Mouse (Mus musculus): ENCODE measurements around the gene Mars2. TPM values are rescaled to one million over a fixed set of nuclear protein-coding genes. Genes with fewer than 3 reads are reported as not detected.

Gene Mars2
- 1 to 10 TPM; 5.0 to 5.8 TPM for total RNA-seq (2021)
- long read RNA-seq, experiment 1, full-length matches to known transcripts, result 10 of 10 reads
- long read RNA-seq, experiment 1, partial matches to known transcripts, result 0 of 10 reads
- long read RNA-seq, experiment 1, other reads (novel, unspliced or antisense), result 0 of 10 reads
- long read RNA-seq, experiment 2, full-length matches to known transcripts, result 4 of 4 reads
- long read RNA-seq, experiment 2, partial matches to known transcripts, result 0 of 4 reads
- long read RNA-seq, experiment 2, other reads (novel, unspliced or antisense), result 0 of 4 reads

DNA sequence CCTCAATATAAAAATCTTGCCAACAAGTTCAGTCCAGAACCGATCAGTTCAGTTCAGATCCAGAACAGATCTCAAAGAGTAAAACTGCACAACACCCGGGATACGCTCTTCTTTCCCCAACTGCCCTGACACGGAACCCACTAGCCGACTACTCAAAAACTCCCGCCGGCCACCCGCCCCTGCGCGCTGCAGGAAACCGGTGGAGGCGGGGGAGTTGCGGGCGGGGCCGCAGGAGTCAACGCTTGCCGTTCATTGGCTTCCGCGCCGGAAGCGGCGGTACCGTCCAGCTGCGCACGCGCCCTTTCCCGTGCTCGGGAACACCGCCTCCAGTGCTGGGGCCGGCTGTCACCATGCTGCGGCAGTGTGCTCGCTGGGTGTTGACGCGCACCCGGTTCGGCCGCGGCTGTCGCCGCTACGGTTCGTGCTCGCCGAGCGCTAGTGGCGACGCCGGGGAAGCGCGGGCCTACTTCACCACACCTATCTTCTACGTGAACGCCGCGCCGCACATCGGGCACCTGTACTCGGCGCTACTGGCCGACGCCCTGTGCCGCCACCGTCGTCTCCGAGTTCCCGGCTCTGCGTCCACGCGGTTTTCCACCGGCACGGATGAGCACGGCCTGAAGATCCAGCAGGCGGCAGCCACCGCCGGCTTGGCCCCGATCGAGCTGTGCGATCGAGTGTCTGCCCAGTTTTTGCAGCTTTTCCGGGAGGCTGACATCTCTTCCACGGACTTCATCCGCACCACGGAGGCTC lies at the start of gene Mars2:
TSS of gene Mars2 (plus strand) at position 288 of the 753 bp plus-strand sequence.
- peak; percentile 98 for DNase-seq

DNA sequence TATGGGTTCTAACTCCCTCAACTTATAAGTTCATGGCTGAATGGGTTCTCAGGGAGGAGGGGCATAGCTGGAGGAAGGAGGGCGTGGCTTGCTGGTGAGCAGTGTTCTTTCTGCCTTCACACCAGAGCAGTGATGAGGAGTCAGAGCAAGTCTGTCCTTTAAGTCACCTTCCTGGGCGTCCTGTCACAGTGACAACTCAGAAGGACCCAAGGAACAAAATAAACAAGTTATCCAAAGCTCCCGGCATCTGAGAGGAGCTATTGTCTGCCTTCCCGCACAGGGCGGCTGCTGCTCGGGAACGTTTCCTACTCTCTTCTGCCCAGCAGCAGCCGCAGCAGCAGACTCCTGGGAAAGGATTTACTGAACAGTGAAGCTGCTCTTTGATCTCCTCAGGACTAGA lies 45.0 kb upstream of the Mars2 start:
- DNase-seq, result no peak

DNA sequence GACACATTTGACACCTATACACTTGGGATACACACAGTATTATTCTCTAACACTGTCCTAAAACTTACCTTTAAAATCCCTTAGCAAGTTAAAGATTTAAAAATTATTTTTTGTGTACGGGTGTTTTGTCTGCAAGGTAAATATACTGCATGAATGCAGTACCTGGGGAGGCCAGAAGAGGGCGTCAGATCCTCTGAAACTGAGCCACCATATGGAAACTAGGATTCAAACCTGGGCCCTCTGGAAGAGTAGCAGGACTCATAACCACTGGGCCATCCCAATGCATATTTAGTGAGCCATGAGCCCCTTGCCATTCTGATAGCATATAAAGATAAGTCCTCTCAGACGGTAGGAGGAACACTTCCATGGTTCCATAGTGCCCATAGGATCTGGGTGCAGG lies 44.2 kb upstream of the Mars2 start:
- DNase-seq, result peak; percentile 69

DNA sequence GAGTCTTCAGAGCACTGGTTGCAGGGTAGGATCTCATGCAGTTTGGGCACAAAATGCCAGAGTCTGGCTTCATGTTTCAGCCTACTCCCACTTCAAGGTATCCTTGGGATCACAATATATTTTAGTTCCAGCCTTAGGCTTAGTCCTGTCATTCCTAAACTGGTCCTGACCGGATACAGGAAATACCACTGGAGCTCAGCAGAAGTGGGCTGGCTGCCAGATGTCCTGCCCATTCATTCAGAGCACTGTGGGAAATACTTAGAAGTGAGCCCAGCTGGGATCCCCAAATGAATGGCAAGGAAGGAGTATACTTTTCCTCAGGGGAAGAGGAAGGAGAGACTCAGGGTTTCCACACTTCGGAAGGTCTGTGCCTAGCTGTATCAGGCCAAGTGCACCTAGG lies 43.7 kb upstream of the Mars2 start:
- peak; percentile 65 for DNase-seq

DNA sequence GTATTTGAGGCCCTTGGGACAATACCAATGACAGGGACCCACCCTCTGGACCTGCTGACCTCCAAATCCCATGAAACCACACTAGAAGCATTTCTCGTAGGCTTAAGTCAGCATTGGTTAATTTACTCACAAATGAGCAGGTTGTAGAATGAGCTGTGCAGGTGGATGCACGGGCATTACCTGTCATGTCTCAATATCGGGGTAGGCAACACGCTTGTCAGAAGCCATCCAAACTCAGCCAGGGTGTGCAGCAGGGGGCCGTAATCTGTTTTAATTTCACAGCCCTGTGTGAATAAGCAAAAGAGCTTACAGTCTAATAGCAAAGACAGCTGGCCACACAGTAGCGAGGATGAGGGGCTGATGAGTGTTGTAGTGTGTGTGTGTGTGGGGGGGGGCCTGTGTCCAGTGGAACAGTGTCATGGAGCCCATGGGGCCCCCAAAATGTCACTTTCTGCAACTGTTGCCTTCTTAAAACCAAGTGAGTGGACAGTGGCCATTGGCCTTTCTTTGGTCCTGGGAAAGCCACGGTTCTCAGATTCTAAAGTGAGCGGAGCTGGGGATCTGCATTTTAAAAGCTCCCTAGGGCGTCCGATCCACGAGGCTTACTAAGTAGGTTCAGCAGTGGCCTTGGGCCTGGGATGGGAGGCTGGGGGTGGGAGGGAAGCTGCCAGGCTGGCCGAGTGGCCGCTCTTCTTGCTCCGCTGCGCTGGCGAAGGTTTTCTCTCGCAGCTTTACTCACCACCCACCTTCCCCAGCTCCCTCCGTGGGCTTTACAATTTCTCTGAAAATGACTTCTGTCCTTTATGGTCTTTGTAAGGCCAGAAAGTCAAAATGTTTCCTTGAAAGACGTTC lies 42.7 kb upstream of the Mars2 start:
- peak; percentile 41 for DNase-seq

DNA sequence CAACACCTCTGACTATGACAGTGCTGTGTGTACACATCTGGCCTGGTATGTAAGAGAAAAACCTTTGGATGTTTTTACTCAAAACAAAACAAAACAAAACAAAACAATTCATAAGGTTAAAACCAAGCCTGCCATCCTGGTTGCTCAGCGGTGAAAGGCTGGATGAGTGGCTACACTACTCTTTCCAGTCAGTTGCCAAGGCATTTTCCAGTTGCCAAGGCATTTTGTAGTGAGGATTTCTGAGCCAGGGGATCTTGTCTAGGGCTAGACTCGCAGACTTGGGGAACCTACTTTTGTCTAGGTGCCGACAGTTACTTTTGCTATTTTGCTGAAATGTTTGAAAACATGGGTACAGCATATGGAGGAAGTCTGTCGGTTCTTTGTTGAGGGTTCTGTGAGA lies 42.0 kb upstream of the Mars2 start:
- no peak for DNase-seq

DNA sequence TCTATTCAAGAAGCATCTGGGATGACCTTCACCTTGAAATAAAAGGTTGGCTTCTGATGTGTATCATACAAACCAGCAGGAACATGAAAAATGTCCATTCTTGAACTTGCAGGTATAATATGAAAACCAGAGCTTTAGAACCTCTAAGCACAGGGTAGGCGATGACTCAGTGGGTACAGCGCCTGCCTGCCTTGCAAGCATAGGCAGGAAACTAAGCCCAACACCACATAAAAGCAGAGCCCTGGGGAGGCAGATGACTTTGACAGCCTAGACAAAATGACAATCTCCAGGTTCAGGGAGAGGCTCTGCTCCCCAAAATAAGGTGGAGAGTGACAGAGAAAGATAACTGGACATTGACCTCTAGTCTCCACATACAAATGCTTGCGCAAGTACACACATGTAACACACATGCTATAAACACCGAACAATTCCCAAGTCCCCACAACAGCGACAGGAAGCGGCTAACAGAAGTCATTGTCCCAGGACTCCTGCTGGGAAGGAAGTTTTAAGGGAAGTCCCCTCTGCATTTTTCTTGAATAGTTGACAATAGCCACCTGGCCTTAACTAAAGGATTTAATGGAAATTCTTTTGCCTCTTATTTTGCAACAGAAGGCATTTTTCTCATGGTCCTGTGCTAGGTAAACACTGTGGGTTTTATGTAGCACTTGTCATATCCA lies 40.5 kb upstream of the Mars2 start:
- no peak for DNase-seq

DNA sequence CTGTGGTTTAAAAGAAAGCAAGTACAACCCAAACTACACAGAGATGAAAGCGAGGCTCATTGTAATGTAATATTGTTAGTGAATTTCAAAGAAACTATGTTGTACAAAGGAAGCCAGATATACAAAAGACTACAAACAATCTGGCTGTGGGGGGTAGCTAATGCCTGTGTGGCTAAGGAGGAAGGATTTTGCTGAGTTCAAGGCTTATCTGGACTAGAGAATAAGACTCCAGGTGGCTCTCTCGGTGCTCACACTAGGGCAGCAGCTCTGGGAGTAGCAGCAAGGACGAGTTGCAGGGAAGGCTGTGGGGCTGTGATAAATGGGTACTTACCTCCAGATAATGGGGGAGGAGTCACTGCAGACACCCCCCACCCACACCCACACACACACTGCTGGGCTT lies 38.3 kb upstream of the Mars2 start:
- DNase-seq, result no peak

DNA sequence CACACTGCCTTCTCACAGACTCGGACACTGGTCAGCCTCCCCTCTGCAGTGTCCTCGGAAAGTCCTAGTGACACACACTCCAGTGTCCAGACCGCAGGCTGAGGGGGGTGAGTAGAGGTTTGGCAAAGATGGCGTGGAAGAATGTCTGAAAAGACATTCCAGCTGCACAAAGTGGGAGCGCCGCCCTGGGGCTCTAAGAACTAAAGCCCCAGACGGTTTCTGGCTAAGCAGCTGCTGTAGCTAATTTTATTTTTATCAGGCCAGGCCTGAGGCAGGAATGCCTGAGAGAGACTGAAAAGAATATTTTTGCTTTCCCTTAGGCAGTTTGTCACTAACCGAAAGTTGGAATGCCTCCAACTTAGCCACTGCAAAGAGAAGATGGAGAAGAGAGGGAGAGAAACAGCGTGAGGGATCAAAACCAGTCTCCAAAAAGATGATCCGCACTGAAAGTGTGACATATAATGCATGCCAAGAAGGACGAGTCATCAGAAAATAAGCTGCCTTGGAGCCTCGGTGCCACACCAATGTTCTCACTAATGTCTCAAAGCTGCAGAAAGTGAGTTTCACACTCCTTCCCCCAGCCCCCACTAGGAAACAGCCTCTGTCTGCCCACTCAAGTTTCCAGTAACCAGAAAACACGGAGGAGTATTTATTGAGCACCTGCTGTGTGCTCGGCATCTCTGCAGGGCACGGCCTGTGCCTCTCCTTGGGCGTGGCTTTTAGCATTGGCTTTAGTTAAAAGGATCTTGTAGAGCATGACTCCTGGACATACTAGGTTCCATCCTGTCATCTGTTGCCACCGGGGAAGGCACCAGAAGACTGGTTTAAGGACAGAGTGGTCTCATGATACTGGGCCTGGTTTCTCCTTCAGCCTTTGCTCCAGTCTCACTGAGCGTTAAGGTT lies 34.9 kb upstream of the Mars2 start:
- peak; percentile 67 for DNase-seq

DNA sequence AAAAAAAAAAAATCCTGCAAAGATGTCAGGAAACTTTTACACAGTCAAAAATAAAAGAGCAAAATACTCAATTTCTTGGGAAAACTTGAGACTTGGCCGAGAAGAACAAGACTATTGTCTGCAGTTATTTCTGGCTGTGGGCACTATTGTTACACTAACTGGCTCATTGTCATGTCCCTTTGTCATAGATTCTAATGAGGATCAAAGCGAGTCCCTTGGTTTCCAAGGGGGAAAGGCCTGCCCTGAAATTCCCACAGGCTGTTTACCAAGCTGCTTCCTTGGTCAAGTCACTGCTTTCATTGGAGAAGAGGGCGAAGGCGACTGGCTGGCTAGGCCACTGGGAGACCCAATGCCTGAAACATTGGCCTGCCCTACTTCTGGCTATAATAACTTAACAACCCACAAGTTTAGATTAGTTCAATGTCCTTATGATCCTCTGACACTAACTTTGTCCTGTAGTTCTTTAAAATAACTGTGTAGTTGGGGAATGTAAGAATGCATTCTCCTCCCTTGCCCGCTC lies 31.1 kb upstream of the Mars2 start:
- no peak for DNase-seq

DNA sequence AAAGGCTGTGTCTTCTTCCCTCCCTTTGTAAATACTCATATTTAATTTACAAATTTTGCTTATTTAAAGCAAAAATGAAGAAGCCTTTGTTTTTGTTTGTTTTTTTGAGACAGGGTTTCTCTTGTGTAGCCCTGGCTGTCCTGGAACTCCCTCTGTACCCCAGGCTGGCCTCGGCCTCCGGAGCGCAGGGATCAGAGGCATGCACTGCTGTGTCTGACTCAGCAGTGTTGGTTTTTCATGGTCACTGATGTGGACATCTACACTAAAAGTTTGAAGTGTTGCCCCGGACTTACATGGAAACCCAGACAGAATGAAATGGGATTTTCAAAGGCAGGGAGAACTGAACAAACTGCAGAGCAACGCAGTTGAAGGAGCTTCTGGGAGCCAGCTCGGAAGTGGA lies 29.4 kb upstream of the Mars2 start:
- DNase-seq, result peak; percentile 39

DNA sequence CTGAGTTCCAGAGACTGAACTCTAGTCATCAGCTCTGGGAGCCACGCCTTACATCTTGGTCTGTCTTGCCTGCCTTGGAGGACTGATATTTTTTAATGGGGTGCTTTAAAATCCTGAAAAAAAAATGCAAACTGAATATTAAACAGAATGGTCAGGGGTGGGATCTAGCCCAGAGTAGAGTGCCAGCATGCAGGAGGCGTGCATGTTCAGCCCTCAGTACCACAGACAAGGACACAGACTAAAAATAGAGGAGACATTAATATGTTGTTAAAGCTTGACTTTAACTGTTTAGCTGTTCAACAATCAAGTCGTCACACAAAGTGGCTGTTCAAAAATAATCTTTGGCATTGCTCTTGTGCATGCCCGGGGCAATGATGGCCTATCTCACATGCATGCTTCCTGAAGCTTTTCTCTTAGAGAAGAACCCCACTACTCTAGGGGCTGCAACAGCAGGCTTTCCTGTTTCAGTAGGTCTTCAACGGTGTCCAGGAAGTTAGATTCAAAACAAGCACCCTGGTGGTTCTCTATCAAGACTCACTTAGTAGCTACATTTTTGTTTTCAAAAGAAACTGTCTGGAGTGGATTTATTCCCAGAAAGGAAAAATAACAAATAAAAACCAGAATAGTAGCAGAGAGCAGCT lies 28.4 kb upstream of the Mars2 start:
- DNase-seq, result no peak

DNA sequence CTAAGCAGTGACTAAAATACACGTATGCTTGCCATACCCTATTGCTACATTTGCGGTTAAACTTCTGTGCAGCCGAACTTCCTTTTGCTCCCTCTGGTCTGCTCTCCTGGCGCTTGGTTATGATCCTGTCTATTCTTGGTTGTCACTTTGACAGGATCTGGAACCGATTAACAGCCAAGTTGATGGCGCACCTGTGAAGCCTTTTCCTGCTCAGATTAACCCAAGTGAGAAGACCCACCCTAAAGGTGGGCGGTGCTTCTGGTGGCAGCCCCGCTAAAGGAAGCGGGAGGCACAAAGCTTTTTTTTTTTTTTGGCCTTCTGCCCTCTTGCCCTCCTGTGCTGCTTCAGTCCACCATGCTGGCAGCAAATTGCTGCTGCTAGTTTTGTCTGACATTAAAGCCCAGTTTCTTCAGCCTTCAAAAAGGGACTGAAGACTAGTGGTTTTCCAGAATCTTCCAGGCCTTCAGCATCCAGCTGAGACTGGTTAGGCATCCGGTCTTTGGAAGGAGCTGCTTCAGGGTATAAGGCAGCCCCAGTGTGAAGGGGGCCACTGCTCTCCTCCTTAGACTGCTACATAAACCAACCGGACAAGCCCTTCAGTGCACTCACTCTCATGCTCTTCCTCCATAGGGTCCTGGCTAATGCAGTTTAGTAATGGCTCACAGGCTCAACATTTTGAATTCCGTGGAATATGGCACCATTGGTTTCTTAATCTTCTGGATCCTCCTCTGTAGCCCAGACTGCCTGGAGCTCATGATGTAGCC lies 26.6 kb upstream of the Mars2 start:
- no peak for DNase-seq

DNA sequence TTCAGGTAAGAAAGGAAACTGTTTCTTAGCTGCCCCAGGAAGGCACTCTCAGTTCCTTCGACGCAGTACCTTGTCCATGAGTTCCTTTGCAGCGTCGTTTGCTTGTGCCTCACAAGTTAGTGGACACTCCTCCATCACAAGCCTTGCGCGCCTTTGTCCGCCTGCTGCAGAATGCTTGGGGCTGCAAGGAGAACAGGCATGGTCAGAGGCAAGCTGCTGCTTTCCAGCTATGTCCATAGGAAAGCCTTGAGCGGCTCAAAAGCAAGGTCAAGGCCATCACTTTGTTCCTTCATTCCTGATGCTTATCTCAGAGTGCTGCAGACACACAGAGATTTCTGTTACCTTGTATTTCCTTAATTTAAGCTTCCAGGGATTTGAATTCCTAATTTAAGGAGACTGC lies 25.9 kb upstream of the Mars2 start:
- peak; percentile 52 for DNase-seq

DNA sequence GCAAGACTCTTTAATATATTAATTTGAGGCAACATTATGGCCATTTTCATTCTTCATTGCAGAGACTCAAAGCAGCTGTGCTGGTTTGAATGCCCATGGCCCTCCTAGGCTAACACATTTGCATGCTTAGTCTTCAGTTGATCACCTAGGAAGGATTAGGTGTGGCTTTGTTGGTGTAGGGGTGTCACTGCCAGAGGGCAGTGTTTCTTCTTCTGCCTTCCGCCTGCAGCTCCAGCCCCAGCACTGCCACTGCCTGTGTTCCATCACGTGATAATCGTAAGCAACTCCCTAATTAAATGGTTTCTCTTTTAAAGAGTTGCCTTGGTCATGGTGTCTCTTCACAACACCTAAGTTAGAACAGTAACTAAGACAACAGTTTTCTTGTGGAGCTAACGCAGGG lies 24.2 kb upstream of the Mars2 start:
- DNase-seq, result no peak

DNA sequence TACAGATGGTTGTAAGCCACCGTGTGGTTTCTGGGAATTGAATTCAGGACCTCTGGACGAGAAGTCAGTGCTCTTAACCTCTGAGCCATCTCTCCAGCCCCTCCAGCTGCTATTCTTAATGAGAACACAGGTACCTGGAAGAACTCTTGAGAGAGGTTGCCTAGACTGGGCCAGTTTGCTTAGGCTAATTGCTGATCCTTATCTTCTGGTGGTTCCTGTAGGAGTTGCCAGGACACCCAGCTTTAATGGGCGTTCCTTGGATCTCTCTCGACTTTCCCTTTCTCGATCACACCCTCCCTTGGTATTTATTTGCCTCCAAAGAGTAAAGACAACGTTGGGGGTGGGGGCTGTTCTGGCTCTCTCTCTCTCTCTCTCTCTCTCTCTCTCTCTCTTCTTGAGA lies 23.5 kb upstream of the Mars2 start:
- DNase-seq, result no peak

DNA sequence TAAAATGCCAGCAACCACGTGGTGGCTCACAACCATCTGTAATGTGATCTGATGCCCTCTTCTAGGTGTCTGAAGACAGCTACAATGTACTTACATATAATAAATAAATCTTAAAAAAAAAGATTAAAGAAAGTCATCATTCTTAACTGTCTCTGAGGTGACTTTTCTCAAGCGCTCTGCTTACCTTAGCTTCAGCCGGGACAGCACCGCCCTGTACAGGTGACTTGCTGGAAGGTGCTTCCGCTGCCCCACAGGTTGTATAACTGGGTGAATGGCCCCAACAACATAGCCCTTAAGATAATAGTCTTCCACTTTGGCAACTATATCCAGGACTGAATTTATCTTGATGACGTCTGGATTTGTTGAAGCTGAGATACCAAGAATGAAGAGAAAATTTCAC lies 23.0 kb upstream of the Mars2 start:
- no peak for DNase-seq

DNA sequence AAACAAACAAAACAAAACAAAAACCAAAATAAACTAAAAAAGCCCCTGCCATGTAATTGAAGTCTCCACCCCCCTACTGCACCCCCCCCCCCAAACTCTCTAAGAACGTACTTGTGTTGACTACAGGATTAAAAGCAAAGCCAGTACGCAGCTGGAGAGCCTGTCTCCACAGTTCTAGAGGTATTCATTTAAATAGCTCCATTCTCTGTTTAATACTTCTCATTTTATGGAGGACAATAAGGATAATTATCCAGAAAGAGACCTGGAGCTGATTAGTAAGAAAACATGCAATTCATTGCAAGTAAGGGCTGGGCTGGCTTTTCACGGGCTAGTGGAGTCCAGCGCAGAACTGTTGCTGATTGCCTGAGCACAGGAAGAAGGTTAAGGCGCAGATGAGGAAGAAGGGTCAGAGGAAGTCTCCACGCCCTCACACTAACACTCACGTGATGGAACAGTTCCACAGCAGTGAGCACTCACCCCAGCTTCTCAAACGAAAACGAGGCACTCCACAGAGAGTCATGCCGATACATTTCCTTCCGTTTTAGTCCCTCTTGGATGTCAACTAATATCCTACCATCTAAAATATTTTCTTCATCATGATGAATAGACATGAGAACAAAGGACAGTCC lies 21.7 kb upstream of the Mars2 start:
- DNase-seq, result no peak

DNA sequence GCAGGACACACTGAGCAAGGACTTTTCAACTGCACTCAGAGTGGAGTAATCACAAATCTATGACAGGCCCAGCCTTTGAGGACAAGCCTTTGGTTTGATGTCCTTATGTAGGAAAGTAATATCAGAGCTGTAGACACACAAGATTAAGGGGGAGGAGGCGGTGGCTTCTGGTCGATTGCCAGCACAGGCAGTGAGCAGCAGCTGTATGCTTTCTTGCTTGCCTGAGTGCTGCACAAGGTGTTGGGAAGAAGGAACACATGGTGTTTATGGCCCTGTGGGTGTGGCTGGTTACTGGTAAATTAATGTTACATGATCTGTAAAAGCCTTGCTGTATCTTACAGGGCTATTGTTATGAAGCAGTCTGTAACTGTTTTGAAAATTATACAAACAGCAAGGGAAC lies 19.8 kb upstream of the Mars2 start:
- DNase-seq, result peak; percentile 73
